Mouse (Mus musculus): ENCODE measurements around the gene Tnfrsf13c. TPM values are rescaled to one million over a fixed set of nuclear protein-coding genes. Genes with fewer than 3 reads are reported as not detected.

Gene Tnfrsf13c
- total and polyA plus RNA-seq, 3 experiments, result 204 to 287 (median 257) TPM

- no peak for TF ChIP-seq MAX (IDR thresholded peaks at IDR 0.05; ENCODE audit: low read length)
- TF ChIP-seq MAFK (IDR thresholded peaks at IDR 0.05; ENCODE audit: insufficient replicate concordance, low read length), result no peak
- no peak for TF ChIP-seq MYC (IDR thresholded peaks at IDR 0.05; ENCODE audit: low read depth, low read length)
- TF ChIP-seq NRF1 (IDR thresholded peaks at IDR 0.05; ENCODE audit: low read depth, low read length), result no peak
- TF ChIP-seq ETS1 (conservative IDR thresholded peaks at IDR 0.05; ENCODE audit: low read depth, low read length), result no peak
- TF ChIP-seq MAZ (IDR thresholded peaks at IDR 0.05; ENCODE audit: low read depth, low read length), result no peak
- no peak for TF ChIP-seq CHD2 (IDR thresholded peaks at IDR 0.05; ENCODE audit: low read length)
- no peak for TF ChIP-seq JUN (IDR thresholded peaks at IDR 0.05; ENCODE audit: insufficient read depth, low read depth, low read length)
- TF ChIP-seq RCOR1 (conservative IDR thresholded peaks at IDR 0.05; ENCODE audit: low read depth, low read length), result no peak
- TF ChIP-seq HCFC1 (IDR thresholded peaks at IDR 0.05; ENCODE audit: low read depth, low read length), result no peak
- no peak for TF ChIP-seq ELF1 (IDR thresholded peaks at IDR 0.05; ENCODE audit: low read depth, low read length)
- no peak for TF ChIP-seq JUND (conservative IDR thresholded peaks at IDR 0.05; ENCODE audit: low read depth, low read length)
- no peak overlapping the region for H3K4me3 ChIP-seq (replicated peaks in 1 of 3; ENCODE audit: low read depth in 2 of 3, low read length in 2 of 3, poor library complexity in 1 of 3)
These were observed 26.2 kb downstream of the Tnfrsf13c start for GRCm38 (mm10) chr15:82197937-82198336.

GRCm38 (mm10) chr15:82197246-82197750 is 26.9 kb downstream of the Tnfrsf13c start:
- dilution Hi-C loops (cut with MboI; ENCODE audit: extremely low pct_ligation_motif_present, extremely low pct_unique_long_range_greater_than_20kb, low sequenced_read_pairs), result no loop called here
- no peak for DNase-seq (ENCODE audit: extremely low read depth)
- Histone ChIP-seq H3K79me2 (replicated peaks; ENCODE audit: control insufficient read depth, extremely low read depth, insufficient read depth, poor library complexity, severe bottlenecking) (no peaks in the 10 kb centered on the region), H3K4me2 (ENCODE audit: insufficient read depth, low read depth, poor library complexity, severe bottlenecking) (no peak overlapping the region), H3K36me3 (replicated peaks in 1 of 2; ENCODE audit: control insufficient read depth in 1 of 2, insufficient read depth in 1 of 2, low read length in 1 of 2) (peaks cover 94 to 99% of the 10 kb centered on the region in 2 experiments), H3K9ac (ENCODE audit: insufficient read depth, low read depth) (no peak overlapping the region), H3K4me1 (ENCODE audit: control insufficient read depth in 1 of 2, insufficient read depth in 2 of 2) (no peaks in the 10 kb centered on the region), H3K4me3 (replicated peaks in 1 of 3; ENCODE audit: low read depth in 2 of 3, low read length in 2 of 3, poor library complexity in 1 of 3) (no peak overlapping the region), H3K27me3 (replicated peaks) (no peaks in the 10 kb centered on the region), H3K9me3 (replicated peaks; ENCODE audit: low read length) (no peaks in the 10 kb centered on the region), H3K27ac (ENCODE audit: insufficient read depth, low read depth) (no peak overlapping the region)
- no peak for TF ChIP-seq HCFC1 (IDR thresholded peaks at IDR 0.05; ENCODE audit: low read depth, low read length)
- no peak for TF ChIP-seq MAFK (IDR thresholded peaks at IDR 0.05; ENCODE audit: insufficient replicate concordance, low read length)
- no peak for TF ChIP-seq RAD21 (IDR thresholded peaks at IDR 0.05; ENCODE audit: low read depth, low read length)
- no peak for TF ChIP-seq ETS1 (conservative IDR thresholded peaks at IDR 0.05; ENCODE audit: low read depth, low read length)
- no peak for TF ChIP-seq POLR2A (IDR thresholded peaks at IDR 0.05; ENCODE audit: low read depth, low read length)
- TF ChIP-seq TBP (conservative IDR thresholded peaks at IDR 0.05; ENCODE audit: low read depth, low read length), result no peak
- no peak for TF ChIP-seq RCOR1 (conservative IDR thresholded peaks at IDR 0.05; ENCODE audit: low read depth, low read length)
- no peak for TF ChIP-seq GABPA (IDR thresholded peaks at IDR 0.05; ENCODE audit: insufficient replicate concordance, low read depth, low read length)
- no peak for TF ChIP-seq MEF2A (IDR thresholded peaks at IDR 0.05; ENCODE audit: borderline replicate concordance, low read depth, low read length)
- no peak for TF ChIP-seq USF1 (IDR thresholded peaks at IDR 0.05; ENCODE audit: low read depth, low read length)
- TF ChIP-seq JUND (conservative IDR thresholded peaks at IDR 0.05; ENCODE audit: low read depth, low read length), result no peak
- no peak for TF ChIP-seq SMC3 (IDR thresholded peaks at IDR 0.05; ENCODE audit: low read depth, low read length)
- no peak for TF ChIP-seq JUN (IDR thresholded peaks at IDR 0.05; ENCODE audit: insufficient read depth, low read depth, low read length)
- TF ChIP-seq POLR2AphosphoS2 (IDR thresholded peaks at IDR 0.05; ENCODE audit: low read depth, low read length), result no peak
- no peak for TF ChIP-seq KAT2A (IDR thresholded peaks at IDR 0.05; ENCODE audit: insufficient replicate concordance, low read length)
- in situ Hi-C loops (cut with MboI; ENCODE audit: low pct_ligation_motif_present, low pct_unique_long_range_greater_than_20kb, low sequenced_read_pairs), result no loop called here

More at GRCm38 (mm10) chr15:82197937-82198336, 26.2 kb downstream of the Tnfrsf13c start:
- in situ Hi-C loops (cut with MboI; ENCODE audit: low pct_ligation_motif_present, low pct_unique_long_range_greater_than_20kb, low sequenced_read_pairs) (no loop called here), dilution Hi-C loops (cut with MboI; ENCODE audit: extremely low pct_ligation_motif_present, extremely low pct_unique_long_range_greater_than_20kb, low sequenced_read_pairs) (no loop called here)
- Histone ChIP-seq H3K4me1 (ENCODE audit: control insufficient read depth in 1 of 2, insufficient read depth in 2 of 2) (no peaks in the 10 kb centered on the region), H3K36me3 (replicated peaks in 1 of 2; ENCODE audit: control insufficient read depth in 1 of 2, insufficient read depth in 1 of 2, low read length in 1 of 2) (peaks cover 95 to 99% of the 10 kb centered on the region in 2 experiments), H3K79me2 (replicated peaks; ENCODE audit: control insufficient read depth, extremely low read depth, insufficient read depth, poor library complexity, severe bottlenecking) (no peaks in the 10 kb centered on the region), H3K4me2 (ENCODE audit: insufficient read depth, low read depth, poor library complexity, severe bottlenecking) (no peak overlapping the region), H3K27ac (ENCODE audit: insufficient read depth, low read depth) (no peak overlapping the region), H3K27me3 (replicated peaks) (no peaks in the 10 kb centered on the region), H3K9me3 (replicated peaks; ENCODE audit: low read length) (no peaks in the 10 kb centered on the region), H3K9ac (ENCODE audit: insufficient read depth, low read depth) (no peak overlapping the region)
- DNase-seq (ENCODE audit: extremely low read depth), result no peak

All from CH12.LX (cell line).